Mouse (Mus musculus) megakaryocyte, embryonic 14.5 days (primary cell): ENCODE measurements around the gene Cpne5.

Source experiments
- FLI1 ChIP-seq: IDR thresholded peaks from 2 replicates; pipeline ENCODE4 v1.6.1; 2012; ENCODE audit warnings: low read length, inconsistent platforms, mixed read lengths
- GATA1 ChIP-seq: IDR thresholded peaks from 3 replicates; pipeline ENCODE4 v1.6.1; 2012; ENCODE audit warnings: mixed read lengths, low read length, inconsistent platforms, borderline replicate concordance

DNA sequence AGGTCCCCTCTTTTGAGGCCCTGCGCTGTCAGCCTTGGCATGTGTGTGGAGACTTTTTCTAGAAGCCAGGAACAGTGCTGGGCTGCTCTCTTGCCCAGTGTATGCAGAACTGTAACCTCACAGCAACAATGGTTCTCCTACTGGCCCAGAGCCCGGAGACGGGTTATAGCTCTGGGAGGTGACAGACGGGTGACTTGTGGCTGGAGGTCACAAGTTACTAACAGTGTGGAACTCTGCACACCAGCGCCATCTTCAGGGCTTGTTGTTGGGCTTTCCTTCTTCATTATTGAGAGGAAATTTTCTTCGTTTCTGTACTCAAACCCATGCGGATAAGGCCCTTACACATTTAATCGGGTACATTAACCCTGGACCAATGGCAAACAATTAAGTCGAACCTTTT, 11.5 kb upstream of the Cpne5 start:
- no peak for TF ChIP-seq GATA1
- TF ChIP-seq FLI1, result no peak
